ENCODE assay signal across 9 mouse cellular contexts in genomic region chr10:128977522-128978114, GRCm38 (mm10). TPM values are rescaled to one million over a fixed set of nuclear protein-coding genes. Genes with fewer than 3 reads are reported as not detected.
A peak's percentile ranks its signal among the peaks of the same experiment; 100 is the strongest.
DNase-seq lines count a peak whose midpoint lies in the region; ATAC-seq and TF ChIP-seq lines count a peak whose summit lies in the region.
"Had no signal": no experiment of that assay in that cellular context is flagged by ENCODE, and none has a peak within 500 bp of the region (broad histone marks: within the 10 kb centered on the region; RNA-seq: fewer than 3 reads in every experiment).

No protein-coding gene starts in this region.

- H3K27me3 ChIP-seq in Patski = no peaks in the 10 kb centered on the region
- no peaks in the 10 kb centered on the region for H3K27me3 ChIP-seq in limb, embryonic 13.5 days
- H3K27me3 ChIP-seq in thymus, adult 2 months (ENCODE audit: control insufficient read depth, insufficient read depth, low read length) = no peaks in the 10 kb centered on the region

- peak; percentile 20 for ATAC-seq in Patski
- ATAC-seq in limb, embryonic 13.5 days (ENCODE audit: low FRiP score, low read depth) = peak; percentile 71

- WGBS in limb, embryonic 13.5 days = 18% methylated on average over 9 of the region's 9 CpGs
- WGBS in thymus, adult 2 months = 16% methylated on average over 9 of the region's 9 CpGs

- POLR2A ChIA-PET in Patski (lab: Charles Lee) = interaction anchor here (1.3 to 2.2 kb wide), 3 partner anchors 54 to 64 kb away, joined by 6 to 9 read pairs (median 6); partner anchors contain the start of genes Bloc1s1 and Rdh5

- H3K4me2 ChIP-seq in limb, embryonic 13.5 days (replicated peaks) = peak overlapping the region; percentile 27; the same call in 1 of the 2 replicates

- CTCF ChIA-PET in Patski (lab: Charles Lee) = interaction anchor here (0.7 to 8.2 kb wide), 20 partner anchors 10 to 360 kb away, joined by 3 to 54 read pairs (median 6); partner anchors contain the start of genes Bloc1s1, Mettl7b, Olfr9 and Rdh5

- H3K9me3 ChIP-seq in limb, embryonic 13.5 days = no peaks in the 10 kb centered on the region

- intact Hi-C loops in gastrocnemius, postnatal 14 days (cut with DNase I; ENCODE audit: low total_unique reads) = loop anchor here (10.0 kb wide), 1 partner anchor 63 kb away; no protein-coding TSS in a partner anchor

- no peak overlapping the region for H3K9ac ChIP-seq in limb, embryonic 13.5 days

- DNase-seq in 416B (ENCODE audit: low read depth) (peak; percentile 74), Patski (ENCODE audit: low read depth, low spot score) (no peak)
- peak; percentile 60 to 62 for DNase-seq in cerebellum, postnatal 36 days
- DNase-seq in gastrocnemius, postnatal 14 days = peak; percentile 49
- DNase-seq in kidney, adult 8-10 months = peak; percentile 48 to 52
- peak; percentile 73 for DNase-seq in naive thymus-derived CD4-positive, alpha-beta T cell, adult 2 months (ENCODE audit: low read depth)
- peak; percentile 51 for DNase-seq in thymus, adult 2 months

- TF ChIP-seq POLR2A in thymus, adult 2 months (IDR thresholded peaks at IDR 0.05; ENCODE audit: control insufficient read depth, extremely low read depth, insufficient read depth, low read length, poor library complexity) = no peak

- no peak overlapping the region for H3K27ac ChIP-seq in limb, embryonic 13.5 days
- H3K27ac ChIP-seq in thymus, adult 2 months (ENCODE audit: control insufficient read depth, insufficient read depth, low read length) = no peak overlapping the region

- TF ChIP-seq CTCF in Patski (IDR thresholded peaks at IDR 0.05) = peak; percentile 92
- no peak for TF ChIP-seq CTCF in thymus, adult 2 months (IDR thresholded peaks at IDR 0.05; ENCODE audit: borderline replicate concordance, control insufficient read depth, extremely low read depth, insufficient read depth, low read length, poor library complexity)

- H3K4me1 ChIP-seq in limb, embryonic 13.5 days = peaks cover 10% of the 10 kb centered on the region
- no peaks in the 10 kb centered on the region for H3K4me1 ChIP-seq in thymus, adult 2 months (replicated peaks; ENCODE audit: control insufficient read depth, insufficient read depth, low read length)

- H3K36me3 ChIP-seq in limb, embryonic 13.5 days = no peaks in the 10 kb centered on the region
- no peaks in the 10 kb centered on the region for H3K36me3 ChIP-seq in thymus, adult 2 months (ENCODE audit: control insufficient read depth, insufficient read depth, low read length)

- in situ Hi-C loops in Patski (cut with MboI; ENCODE audit: low pct_unique_long_range_greater_than_20kb) = loop anchor here (5.0 kb wide), 2 partner anchors 55 to 130 kb away; partner anchors contain the start of genes Bloc1s1 and Rdh5

- no peak overlapping the region for H3K4me3 ChIP-seq in limb, embryonic 13.5 days
- H3K4me3 ChIP-seq in thymus, adult 2 months (ENCODE audit: control insufficient read depth, insufficient read depth, low read length) = no peak overlapping the region

RNA-seq across cellular contexts. Expression of gene Olfr9, which starts 11.6 kb away (rescaled TPM):
- polyA plus RNA-seq in Patski (2021) = not detected
- total RNA-seq in gastrocnemius, postnatal 14 days (2021) = not detected
- not detected in 2 replicates for polyA plus RNA-seq in limb, embryonic 13.5 days (2015; fragmentation: Nextera tagmentation; extraction: Ambion mirVana)
- polyA plus RNA-seq in thymus, adult 2 months (2012; rRNA removed) = not detected in 2 replicates
- polyA plus RNA-seq: gonadal fat pad, adult 2 months had no signal

RNA-seq across cellular contexts. Expression of gene Mettl7b, which starts 16.8 kb away (rescaled TPM):
- 6.1 TPM for polyA plus RNA-seq in Patski (2021)
- under 1 TPM in 1 of 2 experiments, not detected in 1; 0.16 TPM for total RNA-seq in gastrocnemius, postnatal 14 days (2021)
- polyA plus RNA-seq in limb, embryonic 13.5 days (2015; fragmentation: Nextera tagmentation; extraction: Ambion mirVana) = 0.19 TPM in 1 of 2 replicates, not detected in the other
- 0.28 and 1.6 TPM in 2 replicates for polyA plus RNA-seq in thymus, adult 2 months (2012; rRNA removed)

RNA-seq across cellular contexts. Expression of gene Olfr763, which starts 33.0 kb away (rescaled TPM):
- not detected for polyA plus RNA-seq in Patski (2021)
- total RNA-seq in gastrocnemius, postnatal 14 days (2021) = not detected
- not detected in 2 replicates for polyA plus RNA-seq in limb, embryonic 13.5 days (2015; fragmentation: Nextera tagmentation; extraction: Ambion mirVana)
- not detected in 2 replicates for polyA plus RNA-seq in thymus, adult 2 months (2012; rRNA removed)
- polyA plus RNA-seq: gonadal fat pad, adult 2 months had no signal

RNA-seq across cellular contexts. Expression of gene Itga7, which starts 44.0 kb away (rescaled TPM):
- polyA plus RNA-seq in Patski (2021) = 20.3 TPM
- total RNA-seq in gastrocnemius, postnatal 14 days (2021) = 10 to 100 TPM; 88.7 to 94.7 TPM
- 4.8 and 5.5 TPM in 2 replicates for polyA plus RNA-seq in limb, embryonic 13.5 days (2015; fragmentation: Nextera tagmentation; extraction: Ambion mirVana)
- 5.9 and 14.5 TPM in 2 replicates for polyA plus RNA-seq in thymus, adult 2 months (2012; rRNA removed)

RNA-seq across cellular contexts. Expression of gene Bloc1s1, which starts 53.8 kb away (rescaled TPM):
- polyA plus RNA-seq in Patski (2021) = 203 TPM
- total RNA-seq in gastrocnemius, postnatal 14 days (2021) = 100 to 1,000 TPM; 174 to 181 TPM
- 225 and 240 TPM in 2 replicates for polyA plus RNA-seq in limb, embryonic 13.5 days (2015; fragmentation: Nextera tagmentation; extraction: Ambion mirVana)
- 137 and 173 TPM in 2 replicates for polyA plus RNA-seq in thymus, adult 2 months (2012; rRNA removed)
